Mouse (Mus musculus): Measurements from ENCODE around the gene Asic1. TPM values are rescaled to one million over a fixed set of nuclear protein-coding genes. Genes with fewer than 3 reads are reported as not detected.

Asic1 gene
- total and polyA plus RNA-seq, 2 experiments from 2014 or later = 28.1 to 99.1 TPM

GRCm38 (mm10) chr15:99643832-99644231 is 26.3 kb upstream of the Asic1 start:
- no peak for DNase-seq
- H3K36me3 ChIP-seq (ENCODE audit: insufficient read depth) = no peaks in the 10 kb centered on the region
- no peak for ATAC-seq
- H3K27me3 ChIP-seq (ENCODE audit: insufficient read depth, low read length) = no peaks in the 10 kb centered on the region
- WGBS = 70% methylated on average over 10 of the region's 10 CpGs
- H3K27ac ChIP-seq (ENCODE audit: low read depth, low read length) = no peak overlapping the region
- H3K9ac ChIP-seq = no peak overlapping the region
- H3K4me2 ChIP-seq (ENCODE audit: low read depth) = no peak overlapping the region
- H3K4me3 ChIP-seq (ENCODE audit: low read depth, low read length) = no peak overlapping the region
- H3K9me3 ChIP-seq (ENCODE audit: low read length) = no peaks in the 10 kb centered on the region
- no peak for TF ChIP-seq CTCF (IDR thresholded peaks at IDR 0.05; ENCODE audit: low read depth)
- H3K4me1 ChIP-seq (ENCODE audit: insufficient read depth) = peaks cover 12% of the 10 kb centered on the region

DNA sequence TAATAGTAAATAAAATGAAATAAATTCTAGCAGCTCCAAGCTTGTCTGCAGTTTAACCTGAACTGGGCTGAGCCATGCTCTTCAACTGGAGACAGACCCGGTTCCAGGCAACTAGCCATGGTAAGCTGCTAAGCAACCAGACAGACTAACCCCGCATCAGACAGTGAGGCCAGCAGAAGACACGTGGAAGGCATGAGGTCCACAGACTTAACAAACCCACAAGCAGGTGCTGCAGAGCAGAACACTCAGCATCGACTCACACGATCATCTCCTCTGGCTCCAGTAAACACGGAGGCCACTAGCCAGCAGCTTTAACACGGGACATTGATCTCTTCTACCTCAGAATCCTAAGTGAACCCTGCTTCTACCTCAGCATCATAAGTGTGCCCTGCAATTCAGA is 25.4 kb upstream of the Asic1 start:
- Histone ChIP-seq H3K9ac (no peak overlapping the region), H3K9me3 (ENCODE audit: low read length) (no peaks in the 10 kb centered on the region), H3K27me3 (ENCODE audit: insufficient read depth, low read length) (no peaks in the 10 kb centered on the region), H3K36me3 (ENCODE audit: insufficient read depth) (no peaks in the 10 kb centered on the region), H3K27ac (ENCODE audit: low read depth, low read length) (0 out of 2 replicates have a peak overlapping the region, but pooled peaks have one; percentile 1), H3K4me2 (ENCODE audit: low read depth) (peak overlapping the region; percentile 33; the same call in 1 of the 2 replicates), H3K4me1 (ENCODE audit: insufficient read depth) (peaks cover 12% of the 10 kb centered on the region), H3K4me3 (ENCODE audit: low read depth, low read length) (no peak overlapping the region)
- 25% methylated on average over 7 of the region's 7 CpGs for WGBS
- ATAC-seq (peak; percentile 57; the same call in 1 of the 2 replicates), DNase-seq (peak; percentile 66)
- no peak for TF ChIP-seq CTCF (IDR thresholded peaks at IDR 0.05; ENCODE audit: low read depth)

DNA sequence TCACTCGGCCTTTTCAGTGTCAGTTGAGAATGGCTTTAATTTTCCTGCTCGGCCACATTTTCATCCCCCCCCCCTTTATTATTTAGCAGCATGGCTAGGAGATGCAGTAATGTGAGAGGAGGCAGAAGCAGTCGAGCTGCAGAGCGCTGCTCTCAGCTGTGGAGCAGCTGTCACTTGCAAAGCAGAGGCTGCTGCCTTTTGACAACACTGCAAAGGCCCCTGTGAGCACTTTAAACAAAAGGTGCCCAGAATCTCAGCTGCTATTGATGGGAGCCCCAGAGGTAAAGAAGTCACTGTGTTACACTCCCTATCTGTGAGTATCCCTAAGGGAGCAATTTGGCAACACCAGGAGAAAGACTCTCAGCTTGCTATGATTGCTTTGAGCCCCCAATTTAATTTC is 21.8 kb upstream of the Asic1 start:
- Histone ChIP-seq H3K36me3 (ENCODE audit: insufficient read depth) (no peaks in the 10 kb centered on the region), H3K27me3 (ENCODE audit: insufficient read depth, low read length) (no peaks in the 10 kb centered on the region), H3K9ac (0 out of 2 replicates have a peak overlapping the region, but pooled peaks have one; percentile 28), H3K9me3 (ENCODE audit: low read length) (no peaks in the 10 kb centered on the region), H3K27ac (ENCODE audit: low read depth, low read length) (0 out of 2 replicates have a peak overlapping the region, but pooled peaks have one; percentile 15), H3K4me2 (ENCODE audit: low read depth) (peak overlapping the region; percentile 5; the same call in 1 of the 2 replicates), H3K4me3 (ENCODE audit: low read depth, low read length) (no peak overlapping the region), H3K4me1 (ENCODE audit: insufficient read depth) (peaks cover 15% of the 10 kb centered on the region)
- ATAC-seq (no peak), DNase-seq (no peak)
- no peak for TF ChIP-seq CTCF (IDR thresholded peaks at IDR 0.05; ENCODE audit: low read depth)
- 14% methylated on average over 4 of the region's 4 CpGs for WGBS

DNA sequence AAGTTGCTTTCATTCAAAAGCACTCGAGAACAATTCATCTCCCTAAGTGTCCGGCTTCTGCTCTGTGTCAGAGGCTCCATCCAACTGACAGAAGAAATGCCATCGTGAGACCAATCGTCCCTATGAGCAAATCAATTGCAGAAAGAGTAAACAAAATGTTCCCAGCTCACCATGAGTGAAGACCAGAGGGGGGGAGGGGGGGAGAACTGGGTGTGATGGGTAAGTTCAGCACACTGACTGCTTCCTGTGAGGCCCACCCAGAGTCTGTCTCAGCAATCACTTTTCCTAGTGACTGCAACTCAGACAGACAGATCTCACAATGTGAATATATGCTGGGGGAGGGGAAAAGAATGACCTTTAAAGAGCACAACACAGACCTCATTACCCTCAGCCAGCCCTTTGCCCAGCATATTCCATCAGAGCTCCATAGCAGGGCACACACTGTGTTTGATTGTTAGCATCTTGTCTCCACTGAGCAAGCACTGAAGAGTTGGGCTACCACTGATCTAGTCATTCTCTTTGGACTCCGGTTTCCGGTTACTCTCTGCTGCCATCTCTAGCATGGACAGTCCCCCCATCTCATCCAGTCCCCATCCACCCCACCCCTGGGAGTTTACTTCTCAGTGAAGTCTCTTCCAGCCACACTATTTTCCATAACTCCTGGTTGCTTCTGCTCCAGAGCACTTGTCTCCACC is 21.0 kb upstream of the Asic1 start:
- no peak for TF ChIP-seq CTCF (IDR thresholded peaks at IDR 0.05; ENCODE audit: low read depth)
- H3K27ac ChIP-seq (ENCODE audit: low read depth, low read length) = no peak overlapping the region
- no peak overlapping the region for H3K9ac ChIP-seq
- no peak overlapping the region for H3K4me3 ChIP-seq (ENCODE audit: low read depth, low read length)
- ATAC-seq (no peak), DNase-seq (no peak)
- 34% methylated on average over 6 of the region's 6 CpGs for WGBS
- H3K4me2 ChIP-seq (ENCODE audit: low read depth) = peak overlapping the region; percentile 17
- H3K27me3 ChIP-seq (ENCODE audit: insufficient read depth, low read length) = no peaks in the 10 kb centered on the region
- H3K36me3 ChIP-seq (ENCODE audit: insufficient read depth) = no peaks in the 10 kb centered on the region
- no peaks in the 10 kb centered on the region for H3K9me3 ChIP-seq (ENCODE audit: low read length)
- H3K4me1 ChIP-seq (ENCODE audit: insufficient read depth) = peaks cover 15% of the 10 kb centered on the region

DNA sequence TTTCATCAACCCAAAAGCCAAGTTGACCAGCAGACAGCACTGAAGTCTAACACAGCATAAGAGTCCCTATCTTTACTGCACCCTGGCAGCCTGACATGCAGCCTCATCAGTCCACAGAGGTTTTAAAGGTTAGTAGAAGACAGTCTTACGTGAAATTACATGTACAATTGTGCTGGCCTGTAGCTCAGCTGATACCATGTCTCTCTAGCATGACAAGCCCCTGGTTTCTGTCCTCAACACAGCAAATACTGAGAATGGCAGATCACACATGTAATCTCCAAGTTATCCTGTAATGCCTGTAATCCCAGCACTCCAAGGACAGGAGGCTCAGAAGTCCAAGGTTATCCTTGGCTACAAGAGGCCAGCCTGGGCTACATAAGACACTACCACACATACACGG is 19.9 kb upstream of the Asic1 start:
- H3K4me2 ChIP-seq (ENCODE audit: low read depth) = peak overlapping the region; percentile 84
- no peak for TF ChIP-seq CTCF (IDR thresholded peaks at IDR 0.05; ENCODE audit: low read depth)
- H3K9ac ChIP-seq = no peak overlapping the region
- DNase-seq (no peak), ATAC-seq (no peak)
- WGBS = 44% methylated on average over 2 of the region's 2 CpGs
- no peaks in the 10 kb centered on the region for H3K9me3 ChIP-seq (ENCODE audit: low read length)
- no peak overlapping the region for H3K27ac ChIP-seq (ENCODE audit: low read depth, low read length)
- H3K27me3 ChIP-seq (ENCODE audit: insufficient read depth, low read length) = 0 out of 2 replicates have a peak, but pooled peaks cover under 1% of the 10 kb centered on the region
- 0 out of 2 replicates have a peak overlapping the region, but pooled peaks have one; percentile 63 for H3K4me3 ChIP-seq (ENCODE audit: low read depth, low read length)
- H3K36me3 ChIP-seq (ENCODE audit: insufficient read depth) = no peaks in the 10 kb centered on the region
- H3K4me1 ChIP-seq (ENCODE audit: insufficient read depth) = peaks cover 12% of the 10 kb centered on the region

DNA sequence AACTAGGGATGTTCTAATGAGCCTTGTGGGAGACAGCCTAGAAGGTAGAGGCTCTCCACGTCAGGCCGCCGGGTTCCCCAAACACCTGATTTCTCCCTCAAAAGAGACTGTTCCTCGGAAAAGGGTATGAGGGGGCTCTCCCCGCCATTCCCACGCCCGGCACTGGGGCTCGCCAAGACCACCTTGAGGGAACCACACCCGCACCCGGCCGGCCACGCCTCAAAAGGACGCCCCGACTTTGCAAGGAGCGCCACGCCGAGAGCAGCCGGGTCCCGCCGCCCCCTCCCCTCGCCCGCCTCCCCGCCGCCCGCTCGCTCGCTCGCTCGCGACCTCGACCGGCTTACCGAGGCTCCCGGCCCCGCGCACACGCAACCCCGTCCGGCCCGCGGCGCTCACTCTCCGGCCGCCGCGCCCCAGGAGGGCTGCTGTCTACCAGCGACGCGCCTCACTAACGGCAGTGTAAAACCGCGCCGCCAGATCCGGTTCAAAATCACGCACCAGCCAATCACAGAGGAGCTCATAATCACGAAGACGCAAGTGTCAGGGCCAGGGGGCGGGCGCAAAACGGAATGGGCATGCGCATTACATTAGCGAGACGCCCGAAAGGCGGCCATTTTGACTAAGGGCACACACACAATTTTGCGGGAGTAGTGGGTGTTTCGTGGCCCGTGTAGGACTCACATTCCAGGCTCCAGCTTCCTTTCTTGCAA is 18.9 kb upstream of the Asic1 start, which contains the start of gene Racgap1:
Racgap1 (minus strand) TSS at position 494 of the 710 bp plus-strand sequence.
- ATAC-seq (peak; percentile 98), DNase-seq (peak; percentile 98)
- Histone ChIP-seq H3K27me3 (ENCODE audit: insufficient read depth, low read length) (0 out of 2 replicates have a peak, but pooled peaks cover 6% of the 10 kb centered on the region), H3K36me3 (ENCODE audit: insufficient read depth) (no peaks in the 10 kb centered on the region), H3K9me3 (ENCODE audit: low read length) (no peaks in the 10 kb centered on the region), H3K4me1 (ENCODE audit: insufficient read depth) (peaks cover 12% of the 10 kb centered on the region), H3K4me3 (ENCODE audit: low read depth, low read length) (peak within 1 kb of the TSS; percentile 63), H3K27ac (ENCODE audit: low read depth, low read length) (no peak within 1 kb of the TSS), H3K9ac (peak within 1 kb of the TSS; percentile 49), H3K4me2 (ENCODE audit: low read depth) (peak within 1 kb of the TSS; percentile 84)
- WGBS = 1% methylated on average over 59 of the region's 68 CpGs
- no peak for TF ChIP-seq CTCF (IDR thresholded peaks at IDR 0.05; ENCODE audit: low read depth)
